Mouse (Mus musculus) splenic B cell, adult 2 months (primary cell): Measurements from ENCODE around the gene Tnfsf4.

Experiments
- DNase-seq: peaks from one replicate; pipeline ENCODE4 v3.0.0-alpha.2; 2011; ENCODE audit warnings: low read depth, low spot score
- H3K27me3 ChIP-seq: 2 replicates; pipeline ENCODE4 v1.6.1; 2012; ENCODE audit warnings: mild to moderate bottlenecking, low read length, moderate library complexity, mixed read lengths; ENCODE audit not compliant: control insufficient read depth, poor library complexity, insufficient read depth, severe bottlenecking
- H3K36me3 ChIP-seq: 2 replicates; pipeline ENCODE4 v1.6.1; 2012; ENCODE audit warnings: mild to moderate bottlenecking, low read length, moderate library complexity, mixed read lengths; ENCODE audit not compliant: control insufficient read depth, poor library complexity, insufficient read depth, severe bottlenecking

The Tnfsf4 gene

DNA sequence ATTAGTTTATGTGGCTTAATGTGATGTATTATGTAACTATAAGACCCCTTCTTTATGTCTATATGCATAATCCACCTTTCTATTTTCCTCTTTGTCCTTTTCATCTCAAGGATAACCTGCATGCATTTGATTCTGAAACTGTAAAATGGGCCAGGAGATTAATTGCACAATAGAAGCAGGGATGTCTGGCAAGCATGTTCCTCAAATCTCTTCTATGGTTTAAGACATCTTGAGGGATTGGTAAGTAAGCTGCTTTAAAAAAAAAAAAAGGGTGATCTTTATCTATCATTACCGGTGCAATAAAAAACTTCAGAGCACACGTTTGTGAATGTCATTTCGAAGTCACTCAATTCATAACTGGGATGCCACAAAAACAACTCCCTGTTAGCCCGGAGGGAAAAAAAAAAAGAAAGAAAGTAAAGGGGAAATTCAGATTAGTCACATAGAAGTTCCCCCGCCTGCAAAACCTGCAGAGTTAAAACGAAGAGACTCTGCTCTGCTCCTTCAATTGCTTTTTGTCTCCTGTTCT is at the start of gene Tnfsf4:
TSS of gene Tnfsf4 (plus strand) at position 479 of the 529 bp plus-strand sequence.
- Histone ChIP-seq H3K27me3 (no peaks in the 10 kb centered on the region), H3K36me3 (no peaks in the 10 kb centered on the region)
- no peak for DNase-seq

GRCm38 (mm10) chr1:161350981-161351380 is 44.2 kb upstream of the Tnfsf4 start:
- DNase-seq, result peak; percentile 58
- no peaks in the 10 kb centered on the region for H3K36me3 ChIP-seq

GRCm38 (mm10) chr1:161365006-161365405 is 30.2 kb upstream of the Tnfsf4 start:
- no peaks in the 10 kb centered on the region for H3K36me3 ChIP-seq
- no peak for DNase-seq
- H3K27me3 ChIP-seq, result no peaks in the 10 kb centered on the region

More at GRCm38 (mm10) chr1:161350981-161351380, 44.2 kb upstream of the Tnfsf4 start:
- H3K27me3 ChIP-seq, result no peaks in the 10 kb centered on the region

- H3K36me3 ChIP-seq, result no peaks in the 10 kb centered on the region
- H3K27me3 ChIP-seq, result no peaks in the 10 kb centered on the region
- DNase-seq, result no peak
These were observed 23.3 kb upstream of the Tnfsf4 start for GRCm38 (mm10) chr1:161371919-161372318.

- no peaks in the 10 kb centered on the region for H3K36me3 ChIP-seq
- no peaks in the 10 kb centered on the region for H3K27me3 ChIP-seq
- DNase-seq, result no peak
These were observed 19.3 kb upstream of the Tnfsf4 start for GRCm38 (mm10) chr1:161375866-161376265.

DNA sequence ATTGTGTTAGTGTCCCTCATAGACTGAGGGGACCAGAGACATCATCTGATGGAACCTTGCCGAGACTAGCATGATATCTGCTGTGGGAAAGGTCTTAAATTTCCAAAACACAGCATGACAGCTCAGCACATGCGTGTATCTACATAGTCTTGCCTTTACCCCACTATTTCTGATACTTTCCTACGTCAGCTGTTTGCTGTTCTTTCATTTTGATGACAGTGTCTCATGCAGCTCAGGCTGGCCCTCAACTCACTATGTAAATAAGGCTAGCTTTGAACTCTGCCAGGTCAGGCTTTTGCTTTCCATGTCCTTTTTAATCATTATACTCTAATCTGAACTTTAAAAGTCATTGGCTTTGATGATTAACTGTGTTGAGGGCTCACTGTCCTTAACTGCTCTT is 16.6 kb upstream of the Tnfsf4 start:
- no peaks in the 10 kb centered on the region for H3K36me3 ChIP-seq
- no peak for DNase-seq
- no peaks in the 10 kb centered on the region for H3K27me3 ChIP-seq

DNA sequence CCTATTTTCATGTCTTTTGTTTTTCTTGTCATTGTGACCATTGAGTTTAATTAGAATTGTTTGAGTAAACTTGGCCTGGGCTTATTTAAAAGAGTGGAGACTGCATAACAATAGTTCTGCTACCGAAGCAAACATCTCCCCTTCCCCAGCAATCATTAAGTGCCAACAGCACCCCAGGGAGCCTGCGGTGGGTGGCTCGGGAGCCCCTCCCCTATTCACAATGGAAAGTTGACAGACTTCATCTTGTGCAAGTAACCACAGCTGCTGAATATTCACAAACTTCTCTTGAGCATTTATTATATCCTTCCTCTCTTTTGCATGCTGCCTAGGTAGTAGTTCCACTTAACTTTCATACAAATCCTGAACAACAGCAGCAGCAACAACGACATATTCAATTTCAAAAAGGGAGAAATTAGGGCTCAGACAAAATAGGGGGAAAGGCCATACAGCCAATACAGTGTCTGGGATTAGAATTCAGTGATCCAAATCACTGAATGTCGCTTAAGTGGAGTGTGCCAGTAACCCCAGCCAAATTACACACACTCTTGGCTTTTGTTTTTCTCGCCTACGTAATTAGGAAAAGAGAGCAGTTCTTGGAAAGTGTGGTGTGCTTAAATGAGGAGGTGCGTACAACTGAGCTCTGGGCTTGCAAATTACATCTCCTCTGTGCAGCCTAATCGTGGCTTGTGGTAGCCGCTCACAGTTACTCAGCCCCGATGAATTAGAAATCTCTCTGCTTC is 15.4 kb upstream of the Tnfsf4 start:
- Histone ChIP-seq H3K27me3 (no peaks in the 10 kb centered on the region), H3K36me3 (no peaks in the 10 kb centered on the region)
- DNase-seq, result no peak

GRCm38 (mm10) chr1:161380425-161380780 is 14.8 kb upstream of the Tnfsf4 start:
- H3K36me3 ChIP-seq, result no peaks in the 10 kb centered on the region
- DNase-seq, result no peak
- no peaks in the 10 kb centered on the region for H3K27me3 ChIP-seq

GRCm38 (mm10) chr1:161390066-161390465 is 5.1 kb upstream of the Tnfsf4 start:
- DNase-seq, result no peak
- Histone ChIP-seq H3K27me3 (no peaks in the 10 kb centered on the region), H3K36me3 (no peaks in the 10 kb centered on the region)

GRCm38 (mm10) chr1:161392906-161393305 is 2.3 kb upstream of the Tnfsf4 start:
- Histone ChIP-seq H3K36me3 (no peaks in the 10 kb centered on the region), H3K27me3 (no peaks in the 10 kb centered on the region)
- no peak for DNase-seq

GRCm38 (mm10) chr1:161395610-161396009 is 401 bp downstream of the Tnfsf4 start:
- H3K27me3 ChIP-seq, result no peaks in the 10 kb centered on the region
- no peaks in the 10 kb centered on the region for H3K36me3 ChIP-seq
- peak; percentile 42 for DNase-seq

DNA sequence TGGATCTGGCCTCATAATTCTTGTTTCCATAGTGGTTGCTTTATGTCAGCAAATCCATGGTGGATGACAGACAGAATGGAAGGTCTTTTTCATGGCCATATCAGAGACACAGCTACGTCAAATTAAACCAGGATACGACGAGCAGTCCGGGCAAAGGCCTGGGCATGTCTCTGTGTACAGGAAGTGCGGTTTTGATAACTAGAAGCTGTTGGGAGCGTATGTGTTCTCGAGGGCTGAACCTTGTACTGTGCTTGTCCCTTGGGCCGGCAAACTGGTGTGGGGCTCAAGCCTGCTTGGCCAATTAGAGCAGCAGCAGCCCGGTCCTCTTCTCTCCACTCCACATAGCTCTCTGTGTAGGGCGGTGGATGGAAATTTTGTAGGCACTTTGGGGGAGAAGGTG is 1.1 kb downstream of the Tnfsf4 start:
- DNase-seq, result peak; percentile 9
- no peaks in the 10 kb centered on the region for H3K36me3 ChIP-seq
- H3K27me3 ChIP-seq, result no peaks in the 10 kb centered on the region

DNA sequence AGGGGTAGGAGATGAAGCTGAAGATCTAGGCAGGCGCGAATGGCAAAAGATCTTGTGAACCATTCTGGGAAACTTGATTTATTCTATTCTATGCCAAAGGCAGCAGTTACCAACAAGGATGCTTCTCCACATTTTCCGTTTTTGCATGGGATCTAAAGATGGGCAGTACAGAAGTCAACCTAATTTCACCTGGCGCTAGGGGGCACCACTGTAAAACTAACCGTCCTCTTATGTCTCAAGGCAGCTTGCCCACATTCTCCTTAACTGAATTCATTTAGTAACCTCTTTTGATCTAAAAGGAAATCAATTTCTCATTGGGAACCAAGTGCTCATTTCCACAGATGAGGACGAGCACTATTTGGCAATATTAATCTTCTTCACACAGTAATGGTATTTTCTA is 4.9 kb downstream of the Tnfsf4 start:
- DNase-seq, result peak; percentile 82
- no peaks in the 10 kb centered on the region for H3K27me3 ChIP-seq
- no peaks in the 10 kb centered on the region for H3K36me3 ChIP-seq

GRCm38 (mm10) chr1:161403061-161403460 is 7.9 kb downstream of the Tnfsf4 start:
- Histone ChIP-seq H3K36me3 (no peaks in the 10 kb centered on the region), H3K27me3 (no peaks in the 10 kb centered on the region)
- no peak for DNase-seq

- Histone ChIP-seq H3K27me3 (no peaks in the 10 kb centered on the region), H3K36me3 (no peaks in the 10 kb centered on the region)
- no peak for DNase-seq
These were observed 11.3 kb downstream of the Tnfsf4 start for GRCm38 (mm10) chr1:161406480-161406879.

- H3K27me3 ChIP-seq, result no peaks in the 10 kb centered on the region
- H3K36me3 ChIP-seq, result no peaks in the 10 kb centered on the region
- no peak for DNase-seq
These were observed 24.7 kb downstream of the Tnfsf4 start for GRCm38 (mm10) chr1:161419926-161420325.
